Mouse (Mus musculus): ENCODE data around the gene Cdkal1.

The Cdkal1 gene

GRCm38 (mm10) chr13:29580780-29581179 is 274.7 kb downstream of the Cdkal1 start:
- no peak for DNase-seq (ENCODE audit: low spot score)

DNA sequence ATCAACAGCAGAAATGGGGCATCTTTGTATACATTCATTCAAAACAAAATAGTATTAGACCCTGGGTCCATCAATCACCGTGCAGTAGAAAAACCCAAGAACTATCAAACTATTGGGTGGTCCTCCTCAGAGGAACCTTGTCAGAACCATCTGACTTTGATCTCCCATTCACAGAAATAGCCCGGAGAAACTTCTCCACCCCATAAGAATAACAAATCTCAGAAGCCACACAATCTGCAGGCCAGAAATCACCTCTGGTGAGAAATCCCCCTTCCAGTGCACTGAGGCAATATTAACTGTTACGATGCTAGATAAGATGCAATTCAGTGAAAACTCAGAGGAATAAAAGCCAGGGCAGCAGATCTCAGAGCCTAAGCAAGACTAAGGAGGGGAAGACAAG is 275.5 kb downstream of the Cdkal1 start:
- no peak for DNase-seq (ENCODE audit: low spot score)

DNA sequence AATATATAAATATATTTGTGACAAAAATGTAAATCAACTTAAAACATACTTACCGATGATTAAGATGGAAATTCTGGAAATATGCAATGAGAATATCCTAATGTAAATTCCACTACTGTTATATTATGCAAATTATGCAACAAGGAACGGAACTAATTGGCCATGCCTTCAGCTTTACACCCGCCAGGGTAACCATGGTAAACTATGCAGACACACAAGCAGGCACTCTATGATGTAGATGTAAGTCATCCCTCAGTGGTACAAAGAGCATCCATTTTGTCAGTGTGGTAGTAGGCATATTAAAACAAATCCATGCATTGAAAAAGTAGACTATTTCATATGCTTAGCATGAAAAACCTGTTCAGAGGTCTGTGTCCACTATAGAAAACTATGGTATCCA is 276.9 kb downstream of the Cdkal1 start:
- no peak for DNase-seq (ENCODE audit: low spot score)

DNA sequence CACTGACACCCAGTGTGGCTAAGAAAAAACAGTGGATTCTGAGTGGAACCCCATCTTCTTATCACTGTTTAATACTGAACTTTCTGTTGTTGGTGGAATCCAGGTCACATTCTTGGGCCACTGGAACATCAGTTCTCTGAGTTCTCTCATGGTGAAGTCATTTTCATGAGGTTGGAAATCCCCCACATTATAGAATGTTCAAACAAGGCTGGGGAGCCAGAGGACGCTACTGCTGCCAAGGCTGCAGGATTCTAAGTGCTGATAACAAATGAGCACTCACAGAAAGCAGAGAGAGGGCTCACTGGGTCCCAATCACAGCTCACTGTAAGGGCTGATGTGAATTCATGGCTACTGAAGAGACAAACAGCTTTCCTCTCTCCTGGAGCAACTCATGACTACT is 280.7 kb downstream of the Cdkal1 start:
- no peak for DNase-seq (ENCODE audit: low spot score)

DNA sequence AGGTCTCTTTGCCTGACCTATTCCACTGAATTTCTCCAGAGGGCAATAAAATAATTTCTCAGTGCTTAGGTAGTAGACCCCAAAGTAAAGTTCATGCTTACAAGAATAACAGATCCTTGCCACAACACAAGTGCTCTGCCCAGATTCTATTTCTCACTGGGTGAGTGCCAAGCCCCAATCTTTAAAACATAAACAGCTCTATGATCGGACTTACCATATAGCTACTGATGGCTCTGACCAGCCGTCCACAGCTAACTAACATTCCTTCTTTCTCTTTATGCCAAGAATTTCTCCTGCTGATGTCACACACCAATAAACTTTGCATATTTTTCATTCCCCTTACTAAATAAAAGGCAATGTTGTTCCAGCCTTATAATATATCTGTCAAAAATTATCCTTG is 283.0 kb downstream of the Cdkal1 start:
- DNase-seq (ENCODE audit: low spot score), result no peak

- no peak for DNase-seq (ENCODE audit: low spot score)
These were observed 289.8 kb downstream of the Cdkal1 start for GRCm38 (mm10) chr13:29565710-29566109.

- no peak for DNase-seq (ENCODE audit: low spot score)
These were observed 296.3 kb downstream of the Cdkal1 start for GRCm38 (mm10) chr13:29559188-29559587.

GRCm38 (mm10) chr13:29555160-29555785 is 300.2 kb downstream of the Cdkal1 start:
- DNase-seq (ENCODE audit: low spot score), result no peak

- no peak for DNase-seq (ENCODE audit: low spot score)
These were observed 301.7 kb downstream of the Cdkal1 start for GRCm38 (mm10) chr13:29553792-29554191.

DNA sequence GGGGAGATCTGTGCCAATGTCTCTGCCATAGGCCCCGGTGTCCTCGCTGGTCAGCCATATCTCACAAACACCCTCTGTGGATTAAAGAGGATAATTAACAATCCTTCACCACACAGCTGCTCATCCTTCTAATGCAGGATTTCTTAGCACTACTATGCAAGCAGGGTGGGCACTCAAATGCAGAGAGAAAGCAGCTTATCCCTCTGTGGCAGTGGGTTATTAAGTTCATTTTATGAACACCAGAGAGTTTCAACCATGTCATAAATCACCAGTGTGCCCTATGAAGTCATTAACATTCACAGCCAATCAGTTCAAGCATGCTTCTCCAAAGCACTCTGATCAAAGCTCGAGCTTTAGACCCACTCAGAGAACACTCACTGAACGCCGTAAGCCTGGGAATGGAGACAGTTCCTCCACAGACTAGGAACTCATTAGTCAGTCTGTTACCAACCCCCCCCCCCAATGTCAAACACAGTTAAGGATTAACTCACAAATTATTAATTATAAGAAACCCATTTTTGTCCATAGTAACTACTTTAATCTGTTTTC is 303.1 kb downstream of the Cdkal1 start:
- DNase-seq (ENCODE audit: low spot score), result no peak

DNA sequence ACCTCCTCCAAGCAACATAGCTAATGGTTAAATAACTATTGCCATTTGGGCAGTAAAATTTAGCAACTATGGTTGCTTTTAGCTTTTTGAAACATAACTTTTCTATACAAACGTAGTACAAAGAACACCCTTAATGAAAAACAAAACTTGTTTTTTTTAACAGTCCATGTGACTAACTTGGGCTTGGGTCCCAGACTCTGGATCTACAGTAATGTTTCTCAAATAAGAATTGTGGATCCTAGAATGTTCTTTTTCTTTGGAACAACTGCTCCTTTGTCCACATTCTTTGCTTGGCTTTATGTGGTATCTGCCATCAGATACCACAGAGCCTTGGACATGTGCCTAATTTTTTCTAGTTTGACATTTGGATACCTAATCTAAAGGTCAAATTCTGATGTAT is 304.6 kb downstream of the Cdkal1 start:
- DNase-seq (ENCODE audit: low spot score), result no peak

- DNase-seq (ENCODE audit: low spot score), result no peak
These were observed 305.3 kb downstream of the Cdkal1 start for GRCm38 (mm10) chr13:29550203-29550602.

DNA sequence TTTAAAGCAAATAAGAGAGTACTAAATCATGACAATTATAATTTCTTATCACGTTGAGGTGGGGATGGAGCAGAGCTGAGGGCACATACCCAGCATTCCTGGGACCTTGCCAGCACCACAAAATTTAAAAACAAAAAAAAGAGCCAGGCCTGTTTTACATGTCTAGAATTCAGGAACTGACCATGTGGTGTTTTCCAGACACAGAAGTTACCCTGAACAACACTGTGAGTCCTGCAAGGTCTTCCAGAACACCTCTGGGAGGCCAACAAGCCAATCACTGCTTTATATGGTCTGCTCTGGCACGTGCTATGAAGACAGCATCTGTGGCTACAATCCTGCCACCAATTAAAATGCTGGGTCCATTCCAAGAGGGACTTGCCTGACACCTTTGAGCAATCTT is 305.7 kb downstream of the Cdkal1 start:
- DNase-seq (ENCODE audit: low spot score), result no peak

DNA sequence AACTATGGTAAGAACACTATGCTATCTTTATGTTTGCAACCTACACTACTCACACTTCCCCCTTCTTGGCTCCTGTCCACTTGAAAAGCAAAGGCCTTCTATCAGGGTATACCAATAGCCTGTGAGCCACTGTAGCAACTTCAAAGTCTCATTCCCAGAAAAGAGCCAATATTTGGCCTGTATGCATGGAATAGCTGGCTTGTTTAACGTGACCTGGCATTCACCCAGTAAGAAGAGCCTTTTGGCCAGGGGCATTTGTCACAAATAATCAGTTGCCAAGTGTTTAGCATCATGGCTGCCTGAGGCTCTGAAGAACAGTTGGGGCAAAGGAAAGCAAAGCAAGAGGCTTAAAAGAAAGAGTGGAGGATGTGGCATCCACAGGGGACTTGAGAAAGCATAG is 317.6 kb downstream of the Cdkal1 start:
- no peak for DNase-seq (ENCODE audit: low spot score)

GRCm38 (mm10) chr13:29533586-29533985 is 321.9 kb downstream of the Cdkal1 start:
- no peak for DNase-seq (ENCODE audit: low spot score)

- peak; percentile 7 for DNase-seq (ENCODE audit: low spot score)
These were observed 327.1 kb downstream of the Cdkal1 start for GRCm38 (mm10) chr13:29528344-29528743.

DNA sequence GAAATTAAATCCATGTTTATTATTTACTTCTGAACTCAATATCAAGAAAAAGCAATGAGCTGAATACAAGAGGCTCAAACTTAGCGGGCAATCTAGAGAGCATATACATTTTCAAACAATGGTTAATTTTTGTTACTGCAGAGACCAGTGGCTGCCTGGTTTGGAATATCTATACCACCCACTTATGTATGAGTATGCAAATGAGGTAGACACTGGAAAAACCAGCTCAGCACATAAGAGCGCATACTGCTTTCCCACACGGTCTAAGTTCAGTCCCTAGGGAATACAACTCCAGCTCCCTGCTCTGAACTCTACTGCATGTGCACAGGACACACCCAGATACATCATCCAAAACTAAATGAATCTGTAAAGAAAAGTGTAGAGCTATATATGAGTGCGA is 334.2 kb downstream of the Cdkal1 start:
- DNase-seq (ENCODE audit: low spot score), result no peak

DNA sequence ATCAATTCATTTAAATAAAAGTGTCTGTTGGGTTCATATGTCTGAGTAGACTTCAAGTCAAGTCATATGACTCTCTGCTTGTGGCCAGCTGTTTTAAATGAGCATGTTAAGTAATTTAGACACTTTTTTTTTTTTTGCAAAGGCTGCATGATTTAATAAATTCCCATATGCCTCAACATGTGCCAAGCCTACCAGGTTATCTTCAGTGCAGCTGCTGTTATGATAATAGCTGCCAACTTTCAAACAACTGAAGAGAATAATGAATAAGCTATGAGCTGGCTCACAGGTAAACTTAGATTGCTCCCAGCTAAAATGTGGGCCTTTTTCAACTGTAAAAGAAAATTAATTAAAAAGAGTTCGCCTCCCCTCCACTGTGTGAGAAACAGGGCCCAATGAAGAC is 341.4 kb downstream of the Cdkal1 start:
- DNase-seq (ENCODE audit: low spot score), result no peak

- no peak for DNase-seq (ENCODE audit: low spot score)
These were observed 350.5 kb downstream of the Cdkal1 start for GRCm38 (mm10) chr13:29504861-29505568.

- DNase-seq (ENCODE audit: low spot score), result no peak
These were observed 352.1 kb downstream of the Cdkal1 start for GRCm38 (mm10) chr13:29503147-29504044.

GRCm38 (mm10) chr13:29502481-29503146 is 352.9 kb downstream of the Cdkal1 start:
- DNase-seq (ENCODE audit: low spot score), result peak; percentile 27

DNA sequence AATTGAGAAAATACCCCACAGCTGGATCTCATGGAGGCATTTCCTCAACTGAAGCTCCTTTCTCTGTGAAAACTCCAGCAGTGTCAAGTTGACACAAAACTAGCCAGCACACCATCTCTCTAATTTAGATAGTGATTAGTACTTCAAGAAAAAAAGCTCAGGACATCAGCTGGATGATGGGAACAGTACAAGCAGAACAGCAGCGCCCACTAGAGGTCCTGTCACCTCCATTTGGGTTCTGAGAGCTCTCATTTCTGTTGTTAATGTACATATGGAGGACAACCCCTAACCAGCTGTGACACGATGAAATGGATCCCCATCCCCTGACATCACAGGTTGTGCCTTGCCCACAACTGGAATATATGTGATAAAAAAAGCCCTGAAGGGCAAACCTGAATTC is 354.3 kb downstream of the Cdkal1 start:
- no peak for DNase-seq (ENCODE audit: low spot score)

All from yolk sac, embryonic 10.5 days (tissue).